Mouse (Mus musculus): ENCODE data around the gene 4930562C15Rik. TPM values are rescaled to one million over a fixed set of nuclear protein-coding genes. Genes with fewer than 3 reads are reported as not detected.

Gene 4930562C15Rik
- polyA plus RNA-seq, 1 experiment: not detected

DNA sequence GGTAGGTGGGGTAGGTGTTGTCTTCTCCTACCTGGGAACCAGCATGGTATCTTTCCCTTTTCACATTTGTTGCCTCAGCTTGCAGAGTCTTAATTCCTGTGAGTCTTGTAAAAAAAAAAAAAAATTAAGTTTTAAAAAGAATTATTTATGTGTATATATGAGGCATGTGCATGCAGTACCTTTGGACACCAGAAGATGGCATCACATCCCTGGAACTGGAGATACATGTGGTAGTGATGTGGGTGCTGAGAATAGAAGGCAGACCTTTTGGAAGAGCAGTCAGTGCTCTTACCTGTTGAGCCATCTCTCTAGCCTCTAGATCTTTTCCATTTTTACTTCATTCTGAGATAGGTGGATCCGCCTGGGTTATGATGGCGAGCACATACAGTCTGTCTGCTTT lies 74.5 kb downstream of the 4930562C15Rik start:
- Histone ChIP-seq H3K4me1 (ENCODE audit: control insufficient read depth, insufficient read depth, low read length) (peaks cover 9% of the 10 kb centered on the region), H3K27ac (ENCODE audit: insufficient read depth, low read length) (no peak overlapping the region), H3K4me3 (ENCODE audit: insufficient read depth, low read length) (no peak overlapping the region)
- TF ChIP-seq POLR2A (IDR thresholded peaks at IDR 0.05; ENCODE audit: extremely low read depth, insufficient read depth, low read length): no peak
- TF ChIP-seq CTCF (IDR thresholded peaks at IDR 0.05; ENCODE audit: extremely low read depth, insufficient read depth, low read length): no peak; the same call in 1 of the 2 replicates

GRCm38 (mm10) chr16:4910758-4911157 lies 75.5 kb downstream of the 4930562C15Rik start:
- Histone ChIP-seq H3K27ac (ENCODE audit: insufficient read depth, low read length) (no peak overlapping the region), H3K4me3 (ENCODE audit: insufficient read depth, low read length) (no peak overlapping the region), H3K4me1 (ENCODE audit: control insufficient read depth, insufficient read depth, low read length) (peaks cover 9% of the 10 kb centered on the region)
- TF ChIP-seq CTCF (IDR thresholded peaks at IDR 0.05; ENCODE audit: extremely low read depth, insufficient read depth, low read length) (no peak), POLR2A (IDR thresholded peaks at IDR 0.05; ENCODE audit: extremely low read depth, insufficient read depth, low read length) (no peak)

DNA sequence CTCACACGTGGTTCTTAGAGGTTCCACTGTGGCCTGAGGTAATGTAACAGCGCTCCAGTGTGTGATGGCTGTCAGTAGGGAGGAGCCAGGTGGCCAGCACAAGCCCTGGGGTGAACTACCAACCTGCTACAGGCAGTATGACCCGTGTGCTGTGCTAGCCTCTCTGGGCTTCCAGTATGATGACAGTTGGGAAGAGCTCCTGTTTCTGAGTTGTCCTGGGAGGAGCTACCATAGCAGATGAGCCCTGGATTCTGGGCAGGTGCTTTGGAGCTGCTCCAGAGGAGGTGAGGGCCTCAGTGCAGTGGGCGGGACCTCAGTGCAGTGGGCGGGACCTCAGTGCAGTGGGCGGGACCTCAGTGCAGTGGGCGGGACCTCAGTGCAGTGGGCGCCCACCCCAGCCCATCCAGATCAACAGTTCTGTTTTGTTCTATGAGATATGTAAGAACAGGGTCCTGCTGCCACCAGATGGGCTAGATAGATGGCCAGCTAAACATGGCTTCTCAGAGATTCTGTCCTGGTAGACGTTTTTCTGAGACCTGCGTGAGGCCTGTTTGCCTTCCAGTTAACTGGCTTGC lies 76.9 kb downstream of the 4930562C15Rik start:
- H3K27ac ChIP-seq (ENCODE audit: insufficient read depth, low read length): peak overlapping the region; percentile 45
- TF ChIP-seq POLR2A (IDR thresholded peaks at IDR 0.05; ENCODE audit: extremely low read depth, insufficient read depth, low read length) (no peak), CTCF (IDR thresholded peaks at IDR 0.05; ENCODE audit: extremely low read depth, insufficient read depth, low read length) (no peak)
- H3K4me3 ChIP-seq (ENCODE audit: insufficient read depth, low read length): no peak overlapping the region
- H3K4me1 ChIP-seq (ENCODE audit: control insufficient read depth, insufficient read depth, low read length): peaks cover 8% of the 10 kb centered on the region

DNA sequence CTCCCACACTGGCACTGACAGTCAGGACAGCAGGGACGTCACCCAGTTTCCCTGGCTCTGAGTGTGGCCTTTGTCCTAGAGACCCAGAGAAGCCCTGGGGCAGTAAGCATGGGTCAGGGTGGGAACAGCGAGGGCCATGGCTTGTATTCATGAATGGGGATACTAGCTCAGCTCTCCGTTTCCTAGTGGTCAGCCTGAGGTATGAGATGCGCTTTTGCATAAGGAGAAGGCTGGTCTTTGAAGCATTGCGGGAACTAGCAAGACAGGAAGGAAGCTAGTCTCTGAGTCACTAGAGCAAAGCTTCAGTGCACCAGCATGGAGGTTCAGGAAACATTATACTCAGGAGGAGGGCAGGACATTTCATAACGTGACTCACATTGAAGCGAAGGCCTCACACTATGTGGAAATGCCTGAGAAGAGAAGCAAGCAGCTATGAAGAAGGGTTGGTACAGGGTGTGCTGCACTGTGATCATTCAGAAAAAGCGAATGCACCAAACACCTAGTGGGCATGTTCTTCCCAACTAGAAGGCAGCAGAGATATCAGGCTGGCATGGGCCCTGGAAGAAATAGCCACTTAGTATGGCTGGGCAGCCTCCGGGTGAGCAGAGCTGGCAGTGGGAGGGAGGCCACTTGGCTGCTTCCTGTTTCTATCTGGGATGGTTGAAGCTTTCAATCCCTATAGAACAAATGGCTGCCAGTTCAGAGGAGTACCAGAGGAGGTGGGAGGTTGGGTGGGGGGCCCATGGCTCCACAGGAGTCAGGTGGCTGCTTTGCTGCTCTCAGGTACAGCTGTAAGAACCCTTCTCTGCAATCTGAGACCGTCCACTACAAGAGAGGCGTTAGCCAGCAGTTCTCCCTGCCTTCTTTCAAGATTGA lies 77.9 kb downstream of the 4930562C15Rik start:
- Histone ChIP-seq H3K27ac (ENCODE audit: insufficient read depth, low read length) (peak overlapping the region; percentile 45), H3K4me1 (ENCODE audit: control insufficient read depth, insufficient read depth, low read length) (peaks cover 8% of the 10 kb centered on the region), H3K4me3 (ENCODE audit: insufficient read depth, low read length) (no peak overlapping the region)
- no peak for TF ChIP-seq POLR2A (IDR thresholded peaks at IDR 0.05; ENCODE audit: extremely low read depth, insufficient read depth, low read length)
- TF ChIP-seq CTCF (IDR thresholded peaks at IDR 0.05; ENCODE audit: extremely low read depth, insufficient read depth, low read length): no peak

GRCm38 (mm10) chr16:4913783-4914735 lies 78.8 kb downstream of the 4930562C15Rik start:
- peaks cover 8% of the 10 kb centered on the region for H3K4me1 ChIP-seq (ENCODE audit: control insufficient read depth, insufficient read depth, low read length)
- H3K27ac ChIP-seq (ENCODE audit: insufficient read depth, low read length): peak overlapping the region; percentile 45
- H3K4me3 ChIP-seq (ENCODE audit: insufficient read depth, low read length): no peak overlapping the region
- TF ChIP-seq POLR2A (IDR thresholded peaks at IDR 0.05; ENCODE audit: extremely low read depth, insufficient read depth, low read length) (no peak), CTCF (IDR thresholded peaks at IDR 0.05; ENCODE audit: extremely low read depth, insufficient read depth, low read length) (peak; percentile 90)

DNA sequence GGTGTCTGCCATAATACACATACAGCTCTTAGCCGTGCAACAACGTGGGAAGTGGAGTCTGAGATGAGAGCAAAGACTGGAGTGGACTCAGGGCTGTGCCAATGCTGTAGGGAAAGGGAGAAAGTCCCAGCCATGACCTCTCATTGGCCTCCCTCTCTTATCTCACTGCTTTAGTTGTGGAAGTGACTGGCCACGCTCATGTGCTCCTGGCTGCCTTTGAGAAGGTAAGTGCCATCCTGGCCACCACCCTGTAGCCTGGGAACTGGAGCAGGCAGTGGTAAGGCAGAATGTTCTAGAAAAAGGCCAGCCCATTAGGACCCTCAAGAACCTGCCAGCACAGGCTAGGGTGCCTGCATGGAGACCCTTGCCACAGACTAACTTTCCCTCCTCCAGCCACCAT lies 80.7 kb downstream of the 4930562C15Rik start:
- Histone ChIP-seq H3K4me1 (ENCODE audit: control insufficient read depth, insufficient read depth, low read length) (peaks cover 8% of the 10 kb centered on the region), H3K4me3 (ENCODE audit: insufficient read depth, low read length) (no peak overlapping the region), H3K27ac (ENCODE audit: insufficient read depth, low read length) (no peak overlapping the region)
- no peak for TF ChIP-seq POLR2A (IDR thresholded peaks at IDR 0.05; ENCODE audit: extremely low read depth, insufficient read depth, low read length)
- TF ChIP-seq CTCF (IDR thresholded peaks at IDR 0.05; ENCODE audit: extremely low read depth, insufficient read depth, low read length): no peak

- no peak for TF ChIP-seq POLR2A (IDR thresholded peaks at IDR 0.05; ENCODE audit: extremely low read depth, insufficient read depth, low read length)
- Histone ChIP-seq H3K4me3 (ENCODE audit: insufficient read depth, low read length) (no peak overlapping the region), H3K27ac (ENCODE audit: insufficient read depth, low read length) (no peak overlapping the region), H3K4me1 (ENCODE audit: control insufficient read depth, insufficient read depth, low read length) (peaks cover 8% of the 10 kb centered on the region)
Observed at GRCm38 (mm10) chr16:4916608-4917007, 81.4 kb downstream of the 4930562C15Rik start.

Other genes with a start within 250 kb of the 4930562C15Rik start
- 17.3 and 22.1 TPM in 2 replicates for gene Glis2, start 240.7 kb upstream of the 4930562C15Rik start, polyA plus RNA-seq (2012; rRNA removed)
- gene Pam16, start 210.4 kb upstream of the 4930562C15Rik start, polyA plus RNA-seq (2012; rRNA removed): 99.3 and 101 TPM in 2 replicates
- gene Vasn, start 195.5 kb upstream of the 4930562C15Rik start, polyA plus RNA-seq (2012; rRNA removed): 10.1 and 11.2 TPM in 2 replicates
- gene Dnaja3, start 195.4 kb upstream of the 4930562C15Rik start, polyA plus RNA-seq (2012; rRNA removed): 48.8 and 50.6 TPM in 2 replicates
- gene Coro7, start 155.6 kb upstream of the 4930562C15Rik start, polyA plus RNA-seq (2012; rRNA removed): 103 and 104 TPM in 2 replicates
- 25.5 and 25.7 TPM in 2 replicates for gene Nmral1, start 116.1 kb upstream of the 4930562C15Rik start, polyA plus RNA-seq (2012; rRNA removed)
- gene Hmox2, start 109.1 kb upstream of the 4930562C15Rik start, polyA plus RNA-seq (2012; rRNA removed): 108 TPM in 2 replicates
- 203 and 214 TPM in 2 replicates for gene Cdip1, start 45.1 kb upstream of the 4930562C15Rik start, polyA plus RNA-seq (2012; rRNA removed)
- 58.4 and 59.4 TPM in 2 replicates for gene Ubald1, start 44.9 kb downstream of the 4930562C15Rik start, polyA plus RNA-seq (2012; rRNA removed)
- gene Mgrn1, start 50.8 kb downstream of the 4930562C15Rik start, polyA plus RNA-seq (2012; rRNA removed): 229 and 239 TPM in 2 replicates
- gene Nudt16l1, start 103.3 kb downstream of the 4930562C15Rik start, polyA plus RNA-seq (2012; rRNA removed): 102 and 104 TPM in 2 replicates
- 101 and 118 TPM in 2 replicates for gene Anks3, start 128.8 kb downstream of the 4930562C15Rik start, polyA plus RNA-seq (2012; rRNA removed)
- gene Sept12, start 162.4 kb downstream of the 4930562C15Rik start, polyA plus RNA-seq (2012; rRNA removed): not detected in 2 replicates
- 3.1 TPM in 1 of 2 replicates, not detected in the other for gene Smim22, start 171.9 kb downstream of the 4930562C15Rik start, polyA plus RNA-seq (2012; rRNA removed)
- gene Rogdi, start 178.1 kb downstream of the 4930562C15Rik start, polyA plus RNA-seq (2012; rRNA removed): 300 and 341 TPM in 2 replicates
- 146 and 157 TPM in 2 replicates for gene Glyr1, start 214.4 kb downstream of the 4930562C15Rik start, polyA plus RNA-seq (2012; rRNA removed)
- gene Ubn1, start 214.6 kb downstream of the 4930562C15Rik start, polyA plus RNA-seq (2012; rRNA removed): 30.3 and 30.4 TPM in 2 replicates